Mouse (Mus musculus) embryonic facial prominence, embryonic 10.5 days (tissue): ENCODE data around the gene Dpp7. TPM values are rescaled to one million over a fixed set of nuclear protein-coding genes. Genes with fewer than 3 reads are reported as not detected.

Source experiments
- DNase-seq: peaks from one replicate; pipeline ENCODE4 v3.0.0-alpha.2; 2017; ENCODE audit warnings: low spot score
- H3K27ac ChIP-seq: fragments of 300-500 bp; sonication (generic); replicated peaks from 2 replicates; pipeline ENCODE4 v1.5.1; 2016; ENCODE audit warnings: mild to moderate bottlenecking
- H3K27me3 ChIP-seq: fragments of 300-500 bp; sonication (generic); replicated peaks from 2 replicates; pipeline ENCODE4 v1.6.1; 2016; ENCODE audit warnings: low read depth, mild to moderate bottlenecking; ENCODE audit not compliant: poor library complexity, severe bottlenecking
- H3K36me3 ChIP-seq: fragments of 300-500 bp; sonication (generic); replicated peaks from 2 replicates; pipeline ENCODE4 v1.6.1; 2016; ENCODE audit warnings: mild to moderate bottlenecking, moderate library complexity
- H3K4me1 ChIP-seq: fragments of 300-500 bp; sonication (generic); 2 replicates; pipeline ENCODE4 v1.6.1; 2016
- H3K4me3 ChIP-seq: fragments of 300-500 bp; sonication (generic); 2 replicates; pipeline ENCODE4 v1.5.1; 2016; ENCODE audit warnings: mild to moderate bottlenecking, moderate library complexity
- H3K9me3 ChIP-seq: fragments of 300-500 bp; sonication (generic); 2 replicates; pipeline ENCODE4 v1.6.1; 2016; ENCODE audit warnings: mild to moderate bottlenecking
- WGBS: fragments of 180-500 bp; shearing (Covaris S2); methylation state at CpG from one replicate; pipeline ENCODE4 v1.1.7; 2016; 5-methylcytosine and 5-hydroxymethylcytosine counted together
- polyA plus RNA-seq: library from polyadenylated mRNA; unstranded; fragments of >200 nt; fragmentation: Nextera tagmentation; extraction: Ambion mirVana; gene quantifications from 2 replicates; pipeline ENCODE4 v1.2.1, GENCODE M21; 2016

Gene Dpp7
- polyA plus RNA-seq, 1 experiment from 2014 or later = 17.0 TPM

- Histone ChIP-seq H3K36me3 (no peaks in the 10 kb centered on the region), H3K4me3 (no peak overlapping the region), H3K4me1 (no peaks in the 10 kb centered on the region), H3K9me3 (no peaks in the 10 kb centered on the region), H3K27ac (no peak overlapping the region), H3K27me3 (peaks cover 7% of the 10 kb centered on the region)
- no peak for DNase-seq
- WGBS = 82% methylated on average over 2 of the region's 2 CpGs
These were observed 30.1 kb downstream of the Dpp7 start for GRCm38 (mm10) chr2:25326036-25326435.

DNA sequence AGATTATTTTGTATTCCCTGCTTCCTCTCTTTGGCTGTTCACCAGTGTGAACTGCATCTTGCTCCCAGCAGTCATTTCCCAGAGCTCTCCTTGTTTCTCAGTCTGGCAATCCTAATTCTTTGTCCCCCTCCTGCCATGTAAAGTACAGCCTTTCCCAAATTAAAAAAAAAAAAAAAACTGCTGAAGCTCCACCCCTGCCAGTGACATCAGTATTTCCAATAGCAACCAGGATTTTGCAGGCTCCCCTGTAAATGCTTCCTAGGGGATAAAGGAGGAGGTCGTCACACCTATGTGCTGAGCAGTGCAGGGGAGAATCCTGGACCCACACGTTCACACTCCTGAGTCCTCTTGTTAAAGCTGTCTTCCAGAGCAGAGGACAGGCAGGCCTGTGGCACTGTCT is 36.1 kb downstream of the Dpp7 start:
- DNase-seq = no peak
- Histone ChIP-seq H3K36me3 (no peaks in the 10 kb centered on the region), H3K27me3 (peaks cover 67% of the 10 kb centered on the region), H3K9me3 (no peaks in the 10 kb centered on the region), H3K4me1 (peaks cover 9% of the 10 kb centered on the region), H3K4me3 (no peak overlapping the region), H3K27ac (no peak overlapping the region)
- WGBS = 50% methylated on average over 2 of the region's 2 CpGs

DNA sequence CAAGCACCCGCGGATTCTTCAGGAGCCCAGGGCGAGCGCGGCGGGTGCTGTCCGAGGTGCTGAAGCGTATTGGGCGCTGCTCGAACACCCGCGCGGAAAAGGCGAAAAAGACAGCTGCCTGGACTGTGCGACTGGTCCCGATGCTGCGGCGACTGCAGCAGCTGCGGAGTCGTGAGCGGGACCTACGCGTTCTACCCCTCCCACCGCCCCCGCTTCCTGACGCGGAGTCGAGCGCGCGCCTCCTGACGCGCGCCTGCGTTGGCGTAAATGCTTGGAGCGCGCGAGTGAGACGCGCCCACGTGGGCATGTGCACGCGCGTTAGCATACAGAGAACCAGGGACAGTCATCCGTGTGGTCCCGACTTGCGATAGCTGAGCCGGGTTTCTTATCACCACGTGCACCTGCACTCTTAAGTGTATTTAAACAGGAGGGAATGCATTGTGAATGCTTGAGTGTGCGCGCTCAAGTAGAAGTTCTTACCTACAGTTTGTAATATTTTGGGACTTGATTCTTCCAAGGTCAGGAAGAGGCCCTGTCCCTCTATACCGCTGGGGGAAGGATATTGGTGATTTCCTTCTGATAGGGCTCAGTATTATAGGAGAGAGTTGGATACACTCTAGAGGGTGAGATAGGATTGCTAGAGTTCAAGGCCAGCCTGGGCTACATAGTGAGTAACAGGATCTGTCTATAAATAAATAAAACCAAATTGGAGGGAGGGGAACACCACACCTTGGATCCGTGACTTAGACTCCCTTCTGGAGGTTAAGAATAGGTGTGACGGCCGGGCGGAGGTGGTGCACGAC is 37.0 kb downstream of the Dpp7 start, which contains the start of gene Grin1:
Grin1 (minus strand) TSS at position 217 of the 803 bp plus-strand sequence.
- H3K9me3 ChIP-seq = no peaks in the 10 kb centered on the region
- peaks cover 9% of the 10 kb centered on the region for H3K4me1 ChIP-seq
- peak within 1 kb of the TSS; percentile 53 for H3K4me3 ChIP-seq
- peak; percentile 87 for DNase-seq
- no peak within 1 kb of the TSS for H3K27ac ChIP-seq
- H3K36me3 ChIP-seq = no peaks in the 10 kb centered on the region
- peaks cover 76% of the 10 kb centered on the region for H3K27me3 ChIP-seq
- WGBS = 10% methylated on average over 58 of the region's 58 CpGs

DNA sequence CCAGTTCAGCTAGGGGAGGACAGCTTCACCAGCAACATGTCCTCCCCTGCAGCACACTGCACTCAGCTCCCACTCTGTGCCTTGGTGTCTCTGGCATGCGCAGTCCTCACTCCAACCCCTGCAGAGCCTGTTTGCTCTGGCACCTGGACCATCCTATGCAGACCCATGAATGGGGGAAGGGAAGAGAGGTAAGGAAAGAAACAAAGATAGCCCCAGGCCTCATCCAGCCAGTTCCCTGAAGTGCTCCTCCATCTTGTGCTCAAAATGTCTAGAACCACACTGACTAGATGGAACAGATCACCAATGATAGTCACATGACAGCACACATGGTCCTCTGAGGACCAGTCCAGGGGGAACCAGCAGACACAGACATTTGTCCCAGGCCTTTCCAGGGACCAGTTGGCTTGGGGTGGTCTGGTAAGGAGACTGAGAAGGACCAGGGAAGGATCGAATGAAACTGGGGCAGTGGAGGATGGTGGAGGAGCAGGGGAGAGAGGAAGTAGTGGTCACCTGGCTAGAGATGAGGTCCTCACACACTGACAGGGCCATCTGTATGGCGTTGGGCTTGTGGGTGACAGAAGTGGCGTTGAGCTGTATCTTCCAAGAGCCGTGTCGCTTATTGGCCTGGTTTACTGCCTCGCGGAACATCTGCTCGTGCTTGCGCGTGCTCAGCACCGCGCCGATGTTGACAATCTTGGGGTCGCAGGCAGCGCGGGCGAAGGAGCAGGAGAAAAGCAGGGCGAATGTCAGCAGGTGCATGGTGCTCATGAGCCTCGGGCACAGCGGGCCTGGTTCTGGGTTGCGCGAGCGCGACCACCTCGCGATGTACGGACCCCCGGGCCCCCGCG is 37.8 kb downstream of the Dpp7 start:
- WGBS = 7% methylated on average over 31 of the region's 31 CpGs
- peaks cover 9% of the 10 kb centered on the region for H3K4me1 ChIP-seq
- H3K4me3 ChIP-seq = peak overlapping the region; percentile 53
- H3K27me3 ChIP-seq = peaks cover 84% of the 10 kb centered on the region
- no peak for DNase-seq
- no peaks in the 10 kb centered on the region for H3K9me3 ChIP-seq
- no peaks in the 10 kb centered on the region for H3K36me3 ChIP-seq
- no peak overlapping the region for H3K27ac ChIP-seq

- DNase-seq = no peak
- Histone ChIP-seq H3K36me3 (no peaks in the 10 kb centered on the region), H3K4me3 (no peak overlapping the region), H3K9me3 (no peaks in the 10 kb centered on the region), H3K27ac (no peak overlapping the region), H3K4me1 (0 out of 2 replicates have a peak, but pooled peaks cover 8% of the 10 kb centered on the region), H3K27me3 (peaks cover 99% of the 10 kb centered on the region)
- WGBS = 4% methylated on average over 11 of the region's 11 CpGs
These were observed 44.7 kb downstream of the Dpp7 start for GRCm38 (mm10) chr2:25311491-25311891.

GRCm38 (mm10) chr2:25310969-25311368 is 45.2 kb downstream of the Dpp7 start:
- H3K27me3 ChIP-seq = peaks cover 99% of the 10 kb centered on the region

DNA sequence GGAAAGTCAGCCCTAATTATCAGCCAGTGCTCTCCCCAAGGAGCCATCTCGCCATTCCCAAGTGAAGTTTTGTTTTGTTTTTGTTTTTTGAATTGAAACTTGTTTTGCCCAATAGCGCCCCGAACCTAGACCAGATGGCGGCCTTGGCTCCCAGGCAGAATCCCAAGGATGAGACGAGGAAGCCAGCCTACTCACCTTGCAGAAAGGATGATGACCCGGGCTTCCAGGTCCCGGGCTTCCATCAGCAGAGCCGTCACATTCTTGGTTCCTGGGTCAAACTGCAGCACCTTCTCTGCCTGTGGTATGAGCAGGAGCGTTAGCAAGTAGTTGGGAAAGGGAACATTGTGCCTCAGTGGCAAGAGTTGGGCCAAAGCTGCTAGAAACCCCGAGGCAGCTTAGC is 46.0 kb downstream of the Dpp7 start:
- Histone ChIP-seq H3K4me3 (no peak overlapping the region), H3K27ac (no peak overlapping the region), H3K36me3 (no peaks in the 10 kb centered on the region), H3K4me1 (peaks cover 12% of the 10 kb centered on the region), H3K9me3 (no peaks in the 10 kb centered on the region), H3K27me3 (peaks cover 99% of the 10 kb centered on the region)
- 56% methylated on average over 10 of the region's 10 CpGs for WGBS
- DNase-seq = no peak

More at GRCm38 (mm10) chr2:25310969-25311368, 45.2 kb downstream of the Dpp7 start:
- no peak for DNase-seq
- 2% methylated on average over 22 of the region's 22 CpGs for WGBS
- Histone ChIP-seq H3K27ac (no peak overlapping the region), H3K36me3 (no peaks in the 10 kb centered on the region), H3K4me1 (0 out of 2 replicates have a peak, but pooled peaks cover 8% of the 10 kb centered on the region), H3K9me3 (no peaks in the 10 kb centered on the region), H3K4me3 (peak overlapping the region; percentile 11; the same call in 1 of the 2 replicates)

DNA sequence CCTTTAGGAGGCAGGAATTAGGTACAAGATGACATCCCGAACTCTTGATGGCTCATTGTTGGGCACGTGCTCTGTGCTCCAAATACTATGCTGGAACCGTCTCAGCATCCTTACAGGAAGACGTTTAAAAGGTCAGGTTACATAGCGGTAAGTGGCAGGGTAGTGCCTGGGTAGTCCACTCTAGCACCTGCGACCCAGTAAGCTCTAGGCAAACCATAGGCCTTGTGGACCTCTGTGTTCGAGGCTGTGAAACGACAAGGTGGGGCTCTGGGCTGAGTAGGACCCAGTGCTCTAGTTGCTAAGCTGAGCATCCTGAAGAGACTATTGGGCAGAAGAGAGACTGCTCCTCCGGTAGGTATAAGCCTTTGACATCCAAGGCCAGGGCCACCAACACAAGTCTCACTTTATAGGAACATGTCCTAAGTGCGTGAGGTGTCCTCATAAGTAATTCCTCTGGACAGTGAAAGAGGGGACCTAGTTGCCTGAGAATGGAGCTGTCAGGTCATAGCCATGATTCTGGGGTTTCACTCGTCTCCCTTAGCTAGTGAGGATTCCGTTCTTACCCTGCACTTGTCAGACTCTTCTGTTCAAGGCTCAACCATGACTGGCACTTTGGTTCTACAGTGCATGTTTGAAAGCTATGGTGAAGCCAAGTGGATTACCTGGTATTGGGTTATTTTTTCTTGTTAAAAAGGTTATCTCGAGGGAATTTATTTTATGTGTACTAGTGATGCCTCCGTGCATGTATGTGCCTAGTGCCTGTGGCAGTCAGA is 50.4 kb downstream of the Dpp7 start:
- no peaks in the 10 kb centered on the region for H3K36me3 ChIP-seq
- no peaks in the 10 kb centered on the region for H3K9me3 ChIP-seq
- H3K4me3 ChIP-seq = peak overlapping the region; percentile 57
- peaks cover 15% of the 10 kb centered on the region for H3K4me1 ChIP-seq
- peaks cover 84% of the 10 kb centered on the region for H3K27me3 ChIP-seq
- H3K27ac ChIP-seq = no peak overlapping the region
- WGBS = 50% methylated on average over 14 of the region's 14 CpGs
- DNase-seq = no peak

DNA sequence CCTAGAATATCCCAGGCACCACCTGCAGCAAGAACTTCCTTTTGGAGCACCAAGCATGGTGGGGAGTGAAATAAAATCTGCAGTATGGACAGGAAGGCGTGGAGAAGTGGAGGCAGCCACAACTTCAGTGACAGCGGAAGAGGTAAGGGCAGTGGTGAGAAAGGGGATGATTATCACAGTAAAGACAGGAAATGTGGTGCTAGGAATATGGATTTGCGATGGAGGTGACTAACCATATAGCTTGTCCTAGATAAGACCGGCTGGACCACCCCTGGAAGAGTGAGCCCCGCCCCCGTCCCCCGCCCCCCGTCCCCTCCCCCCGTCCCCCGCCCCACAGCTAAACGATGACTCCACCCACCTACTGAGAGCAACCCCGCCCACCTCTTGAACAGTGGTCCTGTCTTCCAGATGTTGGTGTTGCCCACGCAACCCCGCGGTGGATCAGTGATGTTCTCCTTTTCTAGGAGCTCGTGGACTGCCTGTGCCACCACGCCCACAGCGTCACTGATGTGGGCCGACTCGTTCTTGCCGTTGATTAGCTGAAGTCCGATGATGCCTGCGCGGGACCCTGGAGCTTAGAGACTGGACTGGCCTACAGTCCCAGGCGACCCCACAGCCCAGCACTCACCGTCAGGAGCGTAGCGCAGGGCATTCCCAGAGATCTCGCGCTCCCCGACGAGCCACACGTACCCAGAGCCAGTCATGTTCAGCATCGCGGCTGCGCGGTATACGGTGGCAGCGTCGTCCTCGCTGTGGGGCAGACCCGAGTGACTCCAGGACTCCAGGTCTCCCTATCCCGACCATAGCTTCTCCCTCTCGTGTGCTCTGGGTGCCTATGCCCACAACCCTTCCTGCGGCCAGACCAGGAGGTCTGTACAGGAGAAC is 51.3 kb downstream of the Dpp7 start:
- Histone ChIP-seq H3K27ac (no peak overlapping the region; the same call in 1 of the 2 replicates), H3K36me3 (no peaks in the 10 kb centered on the region), H3K9me3 (no peaks in the 10 kb centered on the region), H3K27me3 (peaks cover 75% of the 10 kb centered on the region), H3K4me3 (peak overlapping the region; percentile 57), H3K4me1 (peaks cover 15% of the 10 kb centered on the region)
- 2% methylated on average over 45 of the region's 45 CpGs for WGBS
- DNase-seq = peak; percentile 77

DNA sequence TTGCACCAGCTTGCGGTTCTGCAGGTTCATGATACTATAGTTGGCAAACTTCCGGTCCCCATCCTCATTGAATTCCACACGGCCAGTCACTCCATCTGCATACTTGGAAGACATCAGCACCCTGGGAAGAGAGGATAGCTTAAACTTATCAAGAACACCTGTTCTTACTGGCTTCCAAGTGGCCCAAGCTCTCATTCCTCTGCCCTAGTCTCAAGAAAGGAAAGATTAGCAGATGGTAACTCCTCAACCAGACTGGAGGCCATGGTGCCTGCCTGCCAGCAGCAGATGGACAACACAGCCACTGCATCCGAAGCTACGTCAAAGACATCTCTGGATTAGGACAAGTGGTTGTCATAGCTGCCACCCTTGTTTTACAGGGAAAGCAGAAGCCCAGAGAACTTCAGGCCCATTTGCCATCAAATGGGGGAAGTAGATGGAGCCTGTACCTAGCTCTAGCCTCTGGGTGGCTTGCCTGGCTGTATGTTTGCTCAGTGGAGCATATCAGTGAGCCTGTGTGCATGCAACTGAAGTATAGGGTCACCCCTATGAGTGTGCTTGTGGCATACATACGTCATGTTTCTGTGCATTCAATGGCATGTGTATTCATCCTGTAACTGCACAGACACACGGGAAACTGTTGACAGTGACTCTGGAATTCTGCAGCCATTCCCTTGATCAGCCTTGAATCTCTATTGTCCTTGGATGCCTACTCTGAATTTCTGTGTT is 52.1 kb downstream of the Dpp7 start:
- H3K4me3 ChIP-seq = peak overlapping the region; percentile 57
- H3K4me1 ChIP-seq = peaks cover 15% of the 10 kb centered on the region
- H3K27me3 ChIP-seq = peaks cover 67% of the 10 kb centered on the region
- H3K36me3 ChIP-seq = no peaks in the 10 kb centered on the region
- 74% methylated on average over 7 of the region's 7 CpGs for WGBS
- DNase-seq = no peak
- H3K9me3 ChIP-seq = no peaks in the 10 kb centered on the region
- no peak overlapping the region for H3K27ac ChIP-seq

GRCm38 (mm10) chr2:25303452-25303851 is 52.7 kb downstream of the Dpp7 start:
- peaks cover 61% of the 10 kb centered on the region for H3K27me3 ChIP-seq
- WGBS = 73% methylated on average over 3 of the region's 3 CpGs

More at GRCm38 (mm10) chr2:25303452-25303851, 52.7 kb downstream of the Dpp7 start:
- no peak overlapping the region for H3K27ac ChIP-seq
- peaks cover 15% of the 10 kb centered on the region for H3K4me1 ChIP-seq
- no peaks in the 10 kb centered on the region for H3K9me3 ChIP-seq
- no peaks in the 10 kb centered on the region for H3K36me3 ChIP-seq
- no peak for DNase-seq
- no peak overlapping the region for H3K4me3 ChIP-seq
